Mouse (Mus musculus): ENCODE data around the gene Cd164l2. TPM values are rescaled to one million over a fixed set of nuclear protein-coding genes. Genes with fewer than 3 reads are reported as not detected.

The Cd164l2 gene
- total and polyA plus RNA-seq, 3 experiments = not detected

DNA sequence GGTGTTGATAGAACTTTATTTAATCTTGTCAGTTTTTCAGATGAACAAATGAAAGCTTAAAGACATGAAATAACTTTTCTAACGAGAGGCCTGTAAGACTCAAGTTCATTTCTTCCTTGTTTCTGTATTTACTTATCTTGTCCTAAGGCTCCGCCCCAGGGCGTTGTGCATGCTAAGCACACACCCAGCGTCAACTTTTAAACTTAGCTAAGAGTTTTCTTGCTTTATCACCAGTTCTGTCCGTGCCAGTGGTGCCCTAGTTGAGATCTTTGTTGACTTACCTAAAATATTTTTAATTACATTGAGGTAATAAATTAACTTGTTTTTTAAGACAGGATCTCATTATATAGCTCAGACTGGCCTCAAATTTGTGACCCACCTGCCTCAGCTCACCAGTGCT is 33.6 kb upstream of the Cd164l2 start:
- Histone ChIP-seq H3K4me1 (ENCODE audit: insufficient read depth, low read depth, low read length) (peaks cover 5% of the 10 kb centered on the region), H3K36me3 (replicated peaks) (peaks cover 82% of the 10 kb centered on the region)

GRCm38 (mm10) chr4:133179258-133179657 is 32.7 kb upstream of the Cd164l2 start:
- TF ChIP-seq CTCF (IDR thresholded peaks at IDR 0.05; ENCODE audit: low read depth, low read length) (no peak), GATA1 (IDR thresholded peaks at IDR 0.05; ENCODE audit: borderline replicate concordance, low read length) (no peak), GATA2 (IDR thresholded peaks at IDR 0.05; ENCODE audit: borderline replicate concordance, low read depth, low read length) (no peak), TAL1 (conservative IDR thresholded peaks at IDR 0.05; ENCODE audit: low read depth, low read length) (no peak), POLR2AphosphoS5 (IDR thresholded peaks at IDR 0.05; ENCODE audit: insufficient replicate concordance, low read depth, low read length) (no peak)
- H3K36me3 ChIP-seq (replicated peaks) = peaks cover 86% of the 10 kb centered on the region
- H3K9me3 ChIP-seq (replicated peaks) = no peaks in the 10 kb centered on the region
- DNase-seq (ENCODE audit: low spot score) (no peak), ATAC-seq (ENCODE audit: extremely low read depth, insufficient number of reproducible peaks, low FRiP score, poor library complexity, severe bottlenecking) (no peak)
- peaks cover 5% of the 10 kb centered on the region for H3K4me1 ChIP-seq (ENCODE audit: insufficient read depth, low read depth, low read length)
- no peak overlapping the region for H3K4me3 ChIP-seq (ENCODE audit: low read depth, low read length)
- no peaks in the 10 kb centered on the region for H3K27me3 ChIP-seq (ENCODE audit: insufficient read depth, low read length)

More for the DNA sequence above, 33.6 kb upstream of the Cd164l2 start:
- no peak for TF ChIP-seq GATA2 (IDR thresholded peaks at IDR 0.05; ENCODE audit: borderline replicate concordance, low read depth, low read length)
- TF ChIP-seq POLR2AphosphoS5 (IDR thresholded peaks at IDR 0.05; ENCODE audit: insufficient replicate concordance, low read depth, low read length) = no peak
- TF ChIP-seq GATA1 (IDR thresholded peaks at IDR 0.05; ENCODE audit: borderline replicate concordance, low read length) = no peak
- no peak for TF ChIP-seq CTCF (IDR thresholded peaks at IDR 0.05; ENCODE audit: low read depth, low read length)
- no peak for TF ChIP-seq TAL1 (conservative IDR thresholded peaks at IDR 0.05; ENCODE audit: low read depth, low read length)
- Histone ChIP-seq H3K9me3 (replicated peaks) (no peaks in the 10 kb centered on the region), H3K27me3 (ENCODE audit: insufficient read depth, low read length) (no peaks in the 10 kb centered on the region), H3K4me3 (ENCODE audit: low read depth, low read length) (no peak overlapping the region)
- no peak for DNase-seq (ENCODE audit: low spot score)
- ATAC-seq (ENCODE audit: extremely low read depth, insufficient number of reproducible peaks, low FRiP score, poor library complexity, severe bottlenecking) = no peak

GRCm38 (mm10) chr4:133182439-133183033 is 29.4 kb upstream of the Cd164l2 start:
- TF ChIP-seq GATA2 (IDR thresholded peaks at IDR 0.05; ENCODE audit: borderline replicate concordance, low read depth, low read length) = no peak
- DNase-seq (ENCODE audit: low spot score) (no peak), ATAC-seq (ENCODE audit: extremely low read depth, insufficient number of reproducible peaks, low FRiP score, poor library complexity, severe bottlenecking) (no peak)
- H3K4me3 ChIP-seq (ENCODE audit: low read depth, low read length) = no peak overlapping the region
- H3K4me1 ChIP-seq (ENCODE audit: insufficient read depth, low read depth, low read length) = peaks cover 3% of the 10 kb centered on the region; the same call in 1 of the 2 replicates
- peaks cover 88% of the 10 kb centered on the region for H3K36me3 ChIP-seq (replicated peaks)
- H3K9me3 ChIP-seq (replicated peaks) = no peaks in the 10 kb centered on the region
- H3K27me3 ChIP-seq (ENCODE audit: insufficient read depth, low read length) = no peaks in the 10 kb centered on the region

- H3K36me3 ChIP-seq (replicated peaks) = peaks cover 92% of the 10 kb centered on the region
- no peak for TF ChIP-seq TAL1 (conservative IDR thresholded peaks at IDR 0.05; ENCODE audit: low read depth, low read length)
- no peak for TF ChIP-seq GATA1 (IDR thresholded peaks at IDR 0.05; ENCODE audit: borderline replicate concordance, low read length)
- no peak for TF ChIP-seq POLR2AphosphoS5 (IDR thresholded peaks at IDR 0.05; ENCODE audit: insufficient replicate concordance, low read depth, low read length)
- no peak for TF ChIP-seq CTCF (IDR thresholded peaks at IDR 0.05; ENCODE audit: low read depth, low read length)
- TF ChIP-seq GATA2 (IDR thresholded peaks at IDR 0.05; ENCODE audit: borderline replicate concordance, low read depth, low read length) = no peak
Measured at GRCm38 (mm10) chr4:133184031-133184897, 27.7 kb upstream of the Cd164l2 start.

DNA sequence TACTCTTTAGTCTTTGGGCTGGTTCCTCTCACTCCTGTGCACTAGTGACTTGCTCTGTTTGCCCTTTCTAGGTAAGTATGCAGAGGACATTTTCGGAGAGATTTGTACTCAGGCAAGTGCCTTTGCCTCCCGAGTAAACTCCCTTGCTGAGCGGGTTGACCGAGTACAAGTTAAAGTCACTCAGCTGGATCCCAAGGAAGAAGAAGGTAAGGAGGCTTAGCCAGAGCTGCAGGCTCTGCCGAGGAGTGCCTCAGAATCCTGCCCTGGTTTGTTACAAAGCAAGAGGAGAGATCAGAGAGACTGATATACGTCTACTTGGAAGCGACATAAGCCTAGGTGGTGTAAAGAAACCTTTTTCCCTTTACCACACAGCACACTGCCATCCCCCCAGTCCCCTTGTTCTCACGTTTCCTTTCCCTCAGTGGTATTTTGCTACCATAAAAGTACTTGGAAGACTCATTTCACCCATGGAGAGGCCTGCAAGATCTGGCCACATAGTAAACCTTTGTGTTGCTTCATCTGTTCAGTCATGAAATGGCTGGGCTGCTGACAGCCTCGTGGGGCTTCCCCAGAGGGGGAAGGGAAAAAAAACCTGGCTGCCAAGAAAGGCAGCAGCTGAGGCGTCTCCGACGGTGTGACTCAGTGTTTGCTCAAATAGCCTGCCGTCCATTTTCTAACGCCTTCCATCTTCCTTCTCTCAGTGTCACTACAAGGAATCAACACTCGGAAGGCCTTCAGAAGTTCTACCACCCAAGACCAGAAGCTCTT is 26.8 kb upstream of the Cd164l2 start:
- no peak overlapping the region for H3K4me3 ChIP-seq (ENCODE audit: low read depth, low read length)
- no peaks in the 10 kb centered on the region for H3K9me3 ChIP-seq (replicated peaks)
- peaks cover 93% of the 10 kb centered on the region for H3K36me3 ChIP-seq (replicated peaks)
- DNase-seq (ENCODE audit: low spot score) (no peak), ATAC-seq (ENCODE audit: extremely low read depth, insufficient number of reproducible peaks, low FRiP score, poor library complexity, severe bottlenecking) (no peak)
- H3K27me3 ChIP-seq (ENCODE audit: insufficient read depth, low read length) = no peaks in the 10 kb centered on the region
- TF ChIP-seq TAL1 (conservative IDR thresholded peaks at IDR 0.05; ENCODE audit: low read depth, low read length) (no peak), POLR2AphosphoS5 (IDR thresholded peaks at IDR 0.05; ENCODE audit: insufficient replicate concordance, low read depth, low read length) (no peak), GATA2 (IDR thresholded peaks at IDR 0.05; ENCODE audit: borderline replicate concordance, low read depth, low read length) (no peak)
- no peaks in the 10 kb centered on the region for H3K4me1 ChIP-seq (ENCODE audit: insufficient read depth, low read depth, low read length)

More at GRCm38 (mm10) chr4:133184031-133184897, 27.7 kb upstream of the Cd164l2 start:
- no peak for ATAC-seq (ENCODE audit: extremely low read depth, insufficient number of reproducible peaks, low FRiP score, poor library complexity, severe bottlenecking)
- Histone ChIP-seq H3K27me3 (ENCODE audit: insufficient read depth, low read length) (no peaks in the 10 kb centered on the region), H3K4me1 (ENCODE audit: insufficient read depth, low read depth, low read length) (no peaks in the 10 kb centered on the region), H3K9me3 (replicated peaks) (no peaks in the 10 kb centered on the region), H3K4me3 (ENCODE audit: low read depth, low read length) (no peak overlapping the region)
- DNase-seq (ENCODE audit: low spot score) = no peak

DNA sequence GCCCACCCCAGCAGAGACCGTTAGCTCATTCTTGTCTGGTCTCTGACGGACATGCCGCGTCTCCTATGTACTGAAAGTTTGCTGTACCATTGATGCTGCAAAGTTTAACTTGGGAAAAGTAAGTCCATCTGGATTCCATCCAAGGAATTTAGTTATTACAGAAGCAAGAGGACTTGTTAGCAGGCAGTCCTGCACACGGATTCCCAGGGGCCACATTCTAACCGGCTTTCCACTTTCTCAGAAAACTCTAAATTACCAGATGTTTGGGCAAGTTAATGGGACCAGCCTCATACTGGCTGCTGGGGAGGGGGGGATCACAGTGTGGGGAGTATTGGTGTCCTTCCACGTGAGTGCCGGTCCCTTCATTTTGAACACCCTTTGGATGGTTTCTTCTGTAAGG is 26.0 kb upstream of the Cd164l2 start:
- H3K9me3 ChIP-seq (replicated peaks) = no peaks in the 10 kb centered on the region
- no peak for ATAC-seq (ENCODE audit: extremely low read depth, insufficient number of reproducible peaks, low FRiP score, poor library complexity, severe bottlenecking)
- H3K36me3 ChIP-seq (replicated peaks) = peaks cover 94% of the 10 kb centered on the region
- no peak for TF ChIP-seq CTCF (IDR thresholded peaks at IDR 0.05; ENCODE audit: low read depth, low read length)
- TF ChIP-seq GATA1 (IDR thresholded peaks at IDR 0.05; ENCODE audit: borderline replicate concordance, low read length) = no peak
- TF ChIP-seq POLR2AphosphoS5 (IDR thresholded peaks at IDR 0.05; ENCODE audit: insufficient replicate concordance, low read depth, low read length) = no peak
- TF ChIP-seq TAL1 (conservative IDR thresholded peaks at IDR 0.05; ENCODE audit: low read depth, low read length) = no peak
- TF ChIP-seq GATA2 (IDR thresholded peaks at IDR 0.05; ENCODE audit: borderline replicate concordance, low read depth, low read length) = no peak
- no peaks in the 10 kb centered on the region for H3K27me3 ChIP-seq (ENCODE audit: insufficient read depth, low read length)
- no peak overlapping the region for H3K4me3 ChIP-seq (ENCODE audit: low read depth, low read length)
- no peak for DNase-seq (ENCODE audit: low spot score)
- H3K4me1 ChIP-seq (ENCODE audit: insufficient read depth, low read depth, low read length) = no peaks in the 10 kb centered on the region
